Mouse (Mus musculus) embryo, embryonic 10.5 days (tissue): ENCODE results near the gene Mecp2.
A peak's percentile ranks its signal among the peaks of the same experiment; 100 is the strongest.

Experiments
- DNase-seq: peaks from one replicate; pipeline ENCODE4 v3.0.0-alpha.2; 2015; ENCODE audit warnings: low spot score

Gene Mecp2

DNA sequence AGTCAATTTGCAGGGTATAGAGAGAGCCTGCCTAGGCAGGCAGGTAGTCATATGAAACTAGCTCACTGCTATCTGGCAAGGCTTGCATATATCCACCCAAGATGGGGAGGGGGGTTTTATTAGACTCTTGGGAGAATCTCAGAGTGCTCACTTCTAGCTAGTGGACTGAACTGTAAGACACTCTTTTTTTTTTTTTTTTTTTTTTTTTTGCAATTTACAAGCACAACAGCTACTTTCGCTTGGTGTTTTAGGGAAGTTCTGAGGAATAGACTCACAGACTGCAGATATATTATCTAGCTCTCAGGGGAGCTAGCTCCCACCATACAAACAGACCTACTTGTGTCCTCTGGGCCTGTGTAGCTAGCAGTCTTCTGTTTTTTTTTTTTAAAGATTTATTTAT is 120.6 kb downstream of the Mecp2 start:
- no peak for DNase-seq

DNA sequence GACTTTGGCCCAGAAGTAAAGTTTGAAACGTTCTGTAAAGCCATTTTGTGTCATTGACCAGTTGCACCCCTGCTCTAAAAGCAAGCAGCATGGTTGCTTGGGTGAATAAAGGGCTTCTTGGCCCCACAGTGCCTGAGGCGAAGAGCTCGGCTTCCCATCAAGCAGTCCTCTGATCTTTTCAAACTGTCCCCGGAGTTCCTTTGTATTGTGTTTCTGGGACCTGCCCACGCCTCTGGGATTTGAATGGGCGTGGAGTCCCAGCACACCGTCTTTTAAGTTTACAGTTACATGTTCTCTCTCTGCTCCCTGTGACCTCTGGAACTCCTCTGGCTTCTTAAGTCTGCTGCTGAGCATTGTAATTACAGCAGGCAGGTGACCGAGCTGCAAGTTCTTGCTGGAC is 127.1 kb downstream of the Mecp2 start:
- DNase-seq, result peak; percentile 10

DNA sequence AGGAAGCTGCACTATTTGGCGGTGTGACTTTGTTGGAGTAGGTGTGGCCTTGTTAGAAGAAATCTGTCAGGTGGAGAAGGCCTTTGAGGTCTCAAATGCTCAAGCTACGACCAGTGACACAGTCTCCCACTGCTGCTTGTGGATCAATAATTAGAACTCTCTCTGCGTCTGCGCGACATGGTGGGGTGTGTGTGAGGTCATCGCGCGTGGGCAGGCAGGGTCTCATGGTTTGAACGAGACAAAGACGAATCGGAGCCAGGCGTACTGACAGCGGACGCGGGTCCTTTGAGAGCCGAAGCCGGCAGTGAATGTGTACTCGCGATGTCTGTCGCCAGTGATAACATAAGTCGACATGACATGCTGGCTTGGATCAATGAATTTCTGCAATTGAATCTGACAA is 128.8 kb downstream of the Mecp2 start:
- no peak for DNase-seq

DNA sequence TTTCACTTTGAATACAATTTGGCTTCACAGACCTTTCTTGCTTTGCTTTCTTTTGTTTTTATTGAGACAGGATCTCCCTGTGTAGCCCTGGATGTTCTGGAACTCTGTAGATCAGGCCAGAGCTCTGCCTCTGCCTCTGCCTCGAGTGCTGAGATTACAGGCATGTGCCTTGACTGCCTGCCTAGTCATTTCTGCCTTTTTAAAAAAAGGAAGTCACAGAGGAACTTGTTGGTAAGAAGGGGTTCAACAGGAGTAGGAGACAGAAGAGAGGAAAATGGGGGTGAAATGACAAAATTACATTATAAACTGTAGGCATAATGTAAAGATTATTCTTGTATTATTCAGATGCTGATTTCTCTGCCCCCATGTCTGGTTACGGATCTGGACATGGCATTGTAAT is 131.5 kb downstream of the Mecp2 start:
- DNase-seq, result no peak

DNA sequence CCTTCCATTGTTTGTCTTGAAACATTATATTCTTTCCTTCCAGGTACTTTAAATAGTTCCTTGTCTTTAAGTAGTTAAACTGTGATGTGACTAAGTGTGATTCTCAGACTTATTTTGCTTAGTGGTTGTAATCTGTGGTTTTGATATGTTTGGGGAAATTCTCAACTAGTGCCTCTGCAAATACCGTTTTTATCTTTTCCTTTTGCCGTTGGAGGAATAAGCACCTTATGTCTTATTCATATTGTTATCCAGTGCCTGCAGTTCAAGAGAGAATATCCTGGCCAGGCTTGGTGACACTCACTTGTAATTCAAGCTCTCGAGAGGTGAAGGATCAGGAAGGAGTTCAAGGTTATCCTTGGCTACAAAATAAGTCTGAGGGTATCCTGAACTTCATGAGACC is 134.1 kb downstream of the Mecp2 start:
- DNase-seq, result no peak

DNA sequence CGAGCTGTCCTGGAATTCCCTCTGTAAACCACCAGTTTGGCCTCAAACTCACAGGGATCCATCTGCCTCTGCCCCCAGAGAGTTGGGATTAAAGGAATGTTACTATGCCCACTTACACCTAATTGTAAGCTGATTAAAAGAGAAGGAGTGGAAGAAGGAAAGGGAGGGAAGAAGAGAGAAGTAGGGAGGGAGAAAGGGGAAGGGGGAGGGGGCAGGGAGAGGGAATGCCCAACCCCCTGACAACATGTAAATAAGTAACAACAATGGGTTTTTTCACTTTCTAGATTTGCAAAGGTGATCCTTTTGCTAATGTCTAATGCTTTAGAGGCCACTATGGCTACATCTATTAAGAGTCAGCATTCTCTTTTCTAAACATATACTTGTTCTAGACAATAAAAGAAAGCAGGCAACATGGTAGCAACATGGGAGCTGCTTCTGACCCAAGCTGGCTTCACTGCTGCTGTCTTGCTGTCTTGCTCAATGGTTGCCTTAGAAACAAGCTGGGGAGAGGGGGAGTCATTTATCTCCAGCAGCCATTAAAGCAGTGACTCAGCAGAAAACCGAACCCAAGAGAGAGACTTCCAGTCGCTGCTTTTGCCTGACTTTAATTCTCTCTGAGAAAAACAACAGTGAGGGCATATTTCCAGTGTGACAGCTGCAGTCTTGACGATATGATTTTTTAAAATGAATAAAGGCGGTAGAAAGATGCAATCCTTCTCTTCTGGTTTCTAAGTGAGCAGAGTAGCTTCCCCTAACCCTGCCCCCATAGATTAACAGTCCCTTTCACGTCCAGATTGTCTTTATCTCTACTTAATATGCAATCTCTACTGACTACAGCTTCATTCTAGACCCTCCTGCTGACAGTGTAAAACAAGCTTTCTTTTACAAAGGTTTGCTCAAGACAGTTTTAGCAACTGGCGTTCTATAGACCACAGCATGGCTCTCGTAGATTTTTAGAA is 136.0 kb downstream of the Mecp2 start:
- DNase-seq, result peak; percentile 83

DNA sequence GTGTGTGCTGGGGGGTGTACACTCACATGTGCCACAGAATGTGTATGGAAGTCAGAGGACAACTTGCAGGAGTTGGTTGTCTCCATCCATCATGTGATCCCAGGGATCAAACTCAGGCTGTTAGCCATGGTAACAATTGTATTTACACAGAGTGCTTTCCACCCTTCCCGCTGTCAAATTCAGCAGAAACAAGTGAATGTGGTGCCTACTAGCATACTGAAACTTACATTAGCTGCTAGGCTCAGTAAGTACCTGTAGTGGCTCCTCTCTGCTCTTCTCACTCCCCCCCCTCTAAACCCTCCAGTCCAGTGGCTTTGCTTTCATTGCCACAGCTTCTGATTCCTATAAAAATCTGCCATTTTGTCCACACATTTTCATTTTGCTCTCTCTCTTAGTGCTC is 157.4 kb downstream of the Mecp2 start:
- DNase-seq, result no peak
